Mouse (Mus musculus): Measurements from ENCODE around the gene Mdga1.

The Mdga1 gene

GRCm38 (mm10) chr17:29894965-29895364 is 74.9 kb downstream of the Mdga1 start:
- H3K27me3 ChIP-seq (ENCODE audit: insufficient read depth, low read length), result peaks cover 39% of the 10 kb centered on the region

DNA sequence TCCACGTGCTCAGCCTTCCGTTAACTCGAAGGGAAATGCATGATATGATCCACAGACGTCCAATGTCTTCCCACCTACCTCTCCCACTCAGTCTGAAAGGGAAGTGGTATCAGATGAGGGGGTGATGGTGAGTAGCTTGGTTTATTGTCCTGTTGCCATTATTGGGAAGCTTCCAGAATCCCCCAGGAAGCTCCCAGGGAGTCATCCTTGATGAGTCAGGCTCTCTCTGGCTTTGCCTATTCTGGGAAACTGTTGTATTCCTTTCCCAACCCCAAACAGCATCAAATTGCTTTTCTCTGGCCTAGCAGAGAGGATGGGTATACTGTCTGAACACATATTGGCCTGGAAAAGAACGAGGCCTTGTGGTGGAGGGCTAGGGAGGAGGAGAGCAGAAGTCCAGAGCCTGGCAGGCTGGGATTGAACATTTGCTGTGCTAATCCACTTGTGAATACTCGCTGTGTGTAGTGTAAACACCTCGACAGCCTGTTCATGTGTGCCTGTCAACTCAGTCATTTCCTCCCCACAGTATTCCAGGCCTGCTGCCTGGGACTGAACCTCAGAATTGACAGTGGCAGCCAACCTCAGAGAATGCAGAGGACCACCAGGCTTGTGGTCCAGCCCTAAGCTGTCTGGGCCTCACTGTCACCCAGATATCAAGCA is 79.3 kb downstream of the Mdga1 start:
- Histone ChIP-seq H3K9me3 (ENCODE audit: low read length) (no peaks in the 10 kb centered on the region), H3K4me1 (replicated peaks; ENCODE audit: low read depth, low read length) (peaks cover 30% of the 10 kb centered on the region), H3K36me3 (ENCODE audit: insufficient read depth, low read length) (no peaks in the 10 kb centered on the region), H3K27me3 (ENCODE audit: insufficient read depth, low read length) (peaks cover 82% of the 10 kb centered on the region), H3K4me3 (replicated peaks; ENCODE audit: low read length) (no peak overlapping the region)
- TF ChIP-seq CTCF (conservative IDR thresholded peaks at IDR 0.05; ENCODE audit: low read length) (no peak), POU5F1 (IDR thresholded peaks at IDR 0.05; ENCODE audit: borderline replicate concordance, low read length) (no peak), NANOG (IDR thresholded peaks at IDR 0.05; ENCODE audit: borderline replicate concordance, low read length) (no peak)

More at GRCm38 (mm10) chr17:29894965-29895364, 74.9 kb downstream of the Mdga1 start:
- TF ChIP-seq POU5F1 (IDR thresholded peaks at IDR 0.05; ENCODE audit: borderline replicate concordance, low read length), result no peak
- TF ChIP-seq CTCF (conservative IDR thresholded peaks at IDR 0.05; ENCODE audit: low read length), result no peak
- H3K9me3 ChIP-seq (ENCODE audit: low read length), result no peaks in the 10 kb centered on the region
- peaks cover 11% of the 10 kb centered on the region for H3K4me1 ChIP-seq (replicated peaks; ENCODE audit: low read depth, low read length)
- no peaks in the 10 kb centered on the region for H3K36me3 ChIP-seq (ENCODE audit: insufficient read depth, low read length)
- H3K4me3 ChIP-seq (replicated peaks; ENCODE audit: low read length), result no peak overlapping the region

DNA sequence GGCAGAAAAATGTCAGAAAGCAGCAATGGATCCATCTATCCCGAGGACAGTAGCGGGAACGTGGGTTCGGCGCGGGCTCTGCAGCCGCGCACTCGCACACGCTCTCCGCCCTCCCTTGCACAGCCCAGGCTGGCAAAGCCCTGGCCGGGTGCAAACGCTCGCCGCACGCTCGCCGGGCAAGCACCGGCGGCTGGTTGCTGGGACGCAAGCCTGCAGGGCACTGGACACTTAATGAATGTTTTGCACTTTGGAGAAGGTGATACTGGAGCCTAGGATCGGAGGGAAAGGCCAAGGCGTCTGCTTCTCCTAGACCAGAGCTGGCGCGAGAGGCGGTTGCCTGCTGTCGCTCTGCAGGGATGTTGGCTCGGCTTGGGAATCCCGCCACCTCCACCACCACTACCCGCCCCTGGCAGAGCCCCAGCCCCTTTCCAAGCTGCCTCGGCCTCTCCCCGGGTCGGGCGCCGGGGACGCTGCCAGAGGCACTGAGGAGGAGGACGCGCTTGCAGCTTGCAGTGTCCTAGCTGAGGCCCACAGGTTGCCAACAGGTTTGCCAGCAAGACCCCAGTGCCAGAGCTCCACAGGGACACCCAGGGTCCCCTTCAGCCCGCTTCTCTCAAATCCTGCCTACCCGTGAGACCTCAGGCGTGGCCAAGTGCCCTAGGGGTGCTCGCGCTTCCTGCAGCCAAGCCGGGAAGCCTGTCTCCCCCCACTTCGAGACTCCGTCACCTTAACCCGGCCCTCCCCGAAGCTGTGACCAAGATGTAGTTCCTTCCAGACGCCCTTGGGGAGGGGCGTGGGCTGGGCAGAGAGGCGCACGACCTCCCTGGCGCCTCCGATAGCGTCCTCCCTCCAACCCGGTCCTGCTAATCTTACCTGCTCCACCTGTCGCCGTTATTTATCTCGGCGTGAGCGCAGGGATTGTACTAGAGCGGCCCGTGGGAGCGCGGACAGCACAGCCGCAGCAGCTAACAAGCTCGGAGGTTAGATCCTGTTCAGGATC is 80.6 kb downstream of the Mdga1 start:
- TF ChIP-seq CTCF (conservative IDR thresholded peaks at IDR 0.05; ENCODE audit: low read length) (no peak), NANOG (IDR thresholded peaks at IDR 0.05; ENCODE audit: borderline replicate concordance, low read length) (no peak), POU5F1 (IDR thresholded peaks at IDR 0.05; ENCODE audit: borderline replicate concordance, low read length) (no peak)
- Histone ChIP-seq H3K9me3 (ENCODE audit: low read length) (no peaks in the 10 kb centered on the region), H3K36me3 (ENCODE audit: insufficient read depth, low read length) (no peaks in the 10 kb centered on the region), H3K4me1 (replicated peaks; ENCODE audit: low read depth, low read length) (peaks cover 30% of the 10 kb centered on the region), H3K4me3 (replicated peaks; ENCODE audit: low read length) (peak overlapping the region; percentile 79), H3K27me3 (ENCODE audit: insufficient read depth, low read length) (peaks cover 86% of the 10 kb centered on the region)

DNA sequence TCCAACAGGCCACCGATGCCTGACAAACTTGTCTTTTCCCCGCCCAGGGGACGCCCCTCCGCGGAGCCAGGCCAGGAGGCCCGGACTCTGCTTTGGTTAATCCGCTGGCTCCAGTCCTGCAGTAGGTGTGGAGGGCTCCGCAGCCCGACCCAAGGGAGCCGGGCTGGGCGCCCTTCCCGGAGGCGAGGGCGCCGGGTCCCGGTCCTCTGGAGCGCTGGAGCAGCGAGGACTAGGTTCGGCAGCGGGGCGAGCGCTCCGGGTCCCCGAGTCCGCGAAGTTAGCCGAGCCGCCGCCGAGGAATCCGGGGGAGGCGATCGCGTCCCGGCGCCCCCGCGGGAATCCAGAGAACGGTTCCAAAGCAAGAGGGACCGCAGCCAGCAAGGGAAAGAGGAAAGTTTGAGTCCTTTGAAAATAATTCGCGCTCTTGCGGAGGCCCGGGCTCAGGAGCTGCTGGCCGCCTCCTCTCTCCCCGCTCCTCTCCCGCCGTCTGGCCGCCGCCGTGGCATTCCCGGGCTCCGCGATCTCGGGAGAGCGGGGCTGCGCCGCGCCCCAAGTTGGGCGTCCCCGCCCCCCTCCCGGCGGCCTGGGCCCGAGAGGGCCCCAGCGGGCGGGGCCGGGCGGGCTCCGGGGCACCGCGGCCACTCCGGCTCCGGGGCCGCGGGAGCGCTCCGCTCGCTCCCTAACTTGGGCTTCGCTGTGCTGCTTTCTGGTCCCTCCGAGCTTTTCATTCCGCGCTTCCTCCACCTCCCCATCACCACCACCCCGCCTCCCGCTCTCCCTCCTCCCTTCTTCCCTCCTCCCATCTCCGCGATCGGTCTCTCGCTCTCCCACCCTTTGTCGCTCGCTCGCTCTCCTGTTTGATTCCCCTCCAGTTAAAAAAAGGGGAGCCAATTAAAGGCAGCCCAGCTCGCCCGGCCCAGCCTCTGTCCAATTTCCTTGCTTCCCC is 81.7 kb downstream of the Mdga1 start:
- Histone ChIP-seq H3K27me3 (ENCODE audit: insufficient read depth, low read length) (peaks cover 97% of the 10 kb centered on the region), H3K4me3 (replicated peaks; ENCODE audit: low read length) (peak overlapping the region; percentile 79), H3K9me3 (ENCODE audit: low read length) (no peaks in the 10 kb centered on the region), H3K36me3 (ENCODE audit: insufficient read depth, low read length) (no peaks in the 10 kb centered on the region), H3K4me1 (replicated peaks; ENCODE audit: low read depth, low read length) (peaks cover 41% of the 10 kb centered on the region)
- TF ChIP-seq CTCF (conservative IDR thresholded peaks at IDR 0.05; ENCODE audit: low read length) (no peak), POU5F1 (IDR thresholded peaks at IDR 0.05; ENCODE audit: borderline replicate concordance, low read length) (no peak), NANOG (IDR thresholded peaks at IDR 0.05; ENCODE audit: borderline replicate concordance, low read length) (no peak)

DNA sequence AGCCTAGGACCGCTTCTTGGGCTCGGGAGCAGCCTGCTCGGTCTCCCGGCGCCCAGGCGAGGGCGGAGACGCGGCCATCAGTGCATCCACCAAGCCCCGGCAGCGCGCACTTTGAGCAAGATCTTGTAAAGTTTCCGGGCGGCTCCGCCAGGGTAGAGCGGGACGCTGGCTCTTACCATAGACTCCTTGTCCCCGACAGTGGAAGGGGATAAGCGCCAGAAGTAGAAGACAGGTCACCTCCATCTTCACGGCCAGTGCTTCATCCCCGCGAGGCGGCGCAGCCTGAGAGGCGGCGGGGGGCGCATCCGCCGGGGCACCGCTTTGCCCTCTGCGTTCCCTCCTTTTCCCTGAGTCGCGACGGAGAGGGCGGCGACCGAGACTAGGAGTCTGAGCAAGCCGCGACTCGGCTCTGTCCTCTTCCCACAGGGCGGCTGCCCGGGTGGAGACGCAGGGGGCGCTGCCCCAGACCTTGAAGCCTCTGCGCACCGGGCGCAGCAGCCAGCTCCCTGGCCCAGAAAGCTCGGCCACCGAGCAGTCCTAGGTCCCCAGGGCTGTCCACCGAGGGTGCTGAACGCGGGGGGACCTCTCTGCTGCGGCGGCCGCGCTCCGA is 82.5 kb downstream of the Mdga1 start:
- H3K27me3 ChIP-seq (ENCODE audit: insufficient read depth, low read length), result peaks cover 92% of the 10 kb centered on the region
- peaks cover 48% of the 10 kb centered on the region for H3K4me1 ChIP-seq (replicated peaks; ENCODE audit: low read depth, low read length)
- peak overlapping the region; percentile 79 for H3K4me3 ChIP-seq (replicated peaks; ENCODE audit: low read length)
- no peaks in the 10 kb centered on the region for H3K36me3 ChIP-seq (ENCODE audit: insufficient read depth, low read length)
- TF ChIP-seq NANOG (IDR thresholded peaks at IDR 0.05; ENCODE audit: borderline replicate concordance, low read length), result no peak
- no peak for TF ChIP-seq CTCF (conservative IDR thresholded peaks at IDR 0.05; ENCODE audit: low read length)
- TF ChIP-seq POU5F1 (IDR thresholded peaks at IDR 0.05; ENCODE audit: borderline replicate concordance, low read length), result no peak
- no peaks in the 10 kb centered on the region for H3K9me3 ChIP-seq (ENCODE audit: low read length)

DNA sequence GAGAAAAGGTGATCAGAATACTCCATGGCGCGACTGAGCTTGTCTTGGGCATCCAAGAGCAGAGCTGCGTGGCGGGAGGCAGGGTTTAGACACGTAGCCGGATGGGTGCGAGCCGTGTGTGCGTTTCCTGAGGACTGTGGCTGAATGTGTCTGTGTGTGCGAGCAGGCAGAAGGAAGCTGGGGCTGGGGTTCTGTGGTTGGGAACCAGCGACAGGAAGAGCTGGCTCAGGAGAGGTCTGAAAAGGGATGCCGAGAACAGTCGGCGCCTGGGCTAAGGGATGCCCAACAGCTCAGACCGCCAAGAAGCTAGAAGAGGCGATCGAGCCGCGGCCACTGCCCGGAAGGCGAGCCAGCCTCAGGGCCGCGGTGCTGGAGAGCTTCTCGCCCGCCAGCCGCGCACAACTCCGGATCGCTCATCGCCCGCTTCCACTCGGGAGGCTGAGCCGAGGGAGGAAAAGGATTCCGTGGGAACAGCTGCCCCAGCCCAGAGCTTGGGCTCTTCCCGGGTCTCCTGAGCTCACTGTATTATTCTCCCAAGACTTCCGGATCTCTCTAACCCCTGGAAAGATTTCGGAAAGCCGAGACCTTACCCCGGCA is 83.1 kb downstream of the Mdga1 start:
- Histone ChIP-seq H3K4me3 (replicated peaks; ENCODE audit: low read length) (peak overlapping the region; percentile 79), H3K27me3 (ENCODE audit: insufficient read depth, low read length) (peaks cover 87% of the 10 kb centered on the region), H3K4me1 (replicated peaks; ENCODE audit: low read depth, low read length) (peaks cover 52% of the 10 kb centered on the region), H3K36me3 (ENCODE audit: insufficient read depth, low read length) (no peaks in the 10 kb centered on the region), H3K9me3 (ENCODE audit: low read length) (no peaks in the 10 kb centered on the region)
- TF ChIP-seq CTCF (conservative IDR thresholded peaks at IDR 0.05; ENCODE audit: low read length), result no peak
- TF ChIP-seq POU5F1 (IDR thresholded peaks at IDR 0.05; ENCODE audit: borderline replicate concordance, low read length), result no peak
- no peak for TF ChIP-seq NANOG (IDR thresholded peaks at IDR 0.05; ENCODE audit: borderline replicate concordance, low read length)

- Histone ChIP-seq H3K27me3 (ENCODE audit: insufficient read depth, low read length) (peaks cover 80% of the 10 kb centered on the region), H3K9me3 (ENCODE audit: low read length) (no peaks in the 10 kb centered on the region), H3K36me3 (ENCODE audit: insufficient read depth, low read length) (no peaks in the 10 kb centered on the region), H3K4me1 (replicated peaks; ENCODE audit: low read depth, low read length) (peaks cover 59% of the 10 kb centered on the region), H3K4me3 (replicated peaks; ENCODE audit: low read length) (peak overlapping the region; percentile 79)
- no peak for TF ChIP-seq NANOG (IDR thresholded peaks at IDR 0.05; ENCODE audit: borderline replicate concordance, low read length)
- TF ChIP-seq POU5F1 (IDR thresholded peaks at IDR 0.05; ENCODE audit: borderline replicate concordance, low read length), result no peak
- no peak for TF ChIP-seq CTCF (conservative IDR thresholded peaks at IDR 0.05; ENCODE audit: low read length)
These were observed 83.8 kb downstream of the Mdga1 start for GRCm38 (mm10) chr17:29886061-29886460.
